Mouse (Mus musculus) R1 (cell line): ENCODE results near the gene Tuba4a.
A peak's percentile ranks its signal among the peaks of the same experiment; 100 is the strongest.

Source experiments
- DNase-seq: peaks from one replicate; pipeline ENCODE4 v3.0.0-alpha.2; 2018; ENCODE audit warnings: low read depth, low spot score

The Tuba4a gene

GRCm38 (mm10) chr1:75219531-75219930 is at the start of gene Tuba4a:
Gene Tuba4a (minus strand): TSS chr1:75219865.
- DNase-seq: no peak

- DNase-seq: peak; percentile 84
These were observed 44.6 kb upstream of the Tuba4a start, which contains the start of gene Ptprn for GRCm38 (mm10) chr1:75264091-75264880. Gene Ptprn (minus strand): TSS chr1:75264502.

GRCm38 (mm10) chr1:75262969-75263951 is 43.6 kb upstream of the Tuba4a start:
- DNase-seq: peak; percentile 90

- no peak for DNase-seq
These were observed 41.6 kb upstream of the Tuba4a start for GRCm38 (mm10) chr1:75261278-75261677.

GRCm38 (mm10) chr1:75255516-75256046 is 35.9 kb upstream of the Tuba4a start:
- no peak for DNase-seq

GRCm38 (mm10) chr1:75254625-75255013 is 35.0 kb upstream of the Tuba4a start:
- DNase-seq: no peak

GRCm38 (mm10) chr1:75253849-75254624 is 34.4 kb upstream of the Tuba4a start:
- peak; percentile 79 for DNase-seq

- DNase-seq: peak; percentile 58
These were observed 33.4 kb upstream of the Tuba4a start for GRCm38 (mm10) chr1:75253029-75253428.

- no peak for DNase-seq
These were observed 32.6 kb upstream of the Tuba4a start for GRCm38 (mm10) chr1:75252308-75252707.

- DNase-seq: peak; percentile 83
These were observed 31.7 kb upstream of the Tuba4a start for GRCm38 (mm10) chr1:75251112-75251970.

- no peak for DNase-seq
These were observed 30.8 kb upstream of the Tuba4a start for GRCm38 (mm10) chr1:75250498-75250897.

GRCm38 (mm10) chr1:75248041-75248772 is 28.5 kb upstream of the Tuba4a start:
- no peak for DNase-seq

- no peak for DNase-seq
These were observed 27.6 kb upstream of the Tuba4a start for GRCm38 (mm10) chr1:75247071-75247930.

- peak; percentile 94 for DNase-seq
These were observed 25.2 kb upstream of the Tuba4a start for GRCm38 (mm10) chr1:75244836-75245235.

GRCm38 (mm10) chr1:75244175-75244826 is 24.6 kb upstream of the Tuba4a start:
- DNase-seq: no peak

GRCm38 (mm10) chr1:75243411-75243810 is 23.7 kb upstream of the Tuba4a start:
- no peak for DNase-seq

GRCm38 (mm10) chr1:75239591-75239990 is 19.9 kb upstream of the Tuba4a start:
- peak; percentile 45 for DNase-seq
